Mouse (Mus musculus) frontal cortex, adult 2 months (tissue): Measurements from ENCODE around the gene Map2. TPM values are rescaled to one million over a fixed set of nuclear protein-coding genes. Genes with fewer than 3 reads are reported as not detected.

Source experiments
- DNase-seq, 2 experiments: peaks; one replicate each; pipeline ENCODE4 v3.0.0; 2022; ENCODE audit warnings: low spot score in 1 of 2; ENCODE audit errors: extremely low spot score in 1 of 2
- polyA plus RNA-seq: library from polyadenylated mRNA; depleted of rRNA; stranded (reverse); fragments of >200 nt; gene quantifications from 2 replicates; pipeline ENCODE4 v1.2.3, GENCODE M21; 2012

The Map2 gene
- polyA plus RNA-seq, 1 experiment = 532 TPM

DNA sequence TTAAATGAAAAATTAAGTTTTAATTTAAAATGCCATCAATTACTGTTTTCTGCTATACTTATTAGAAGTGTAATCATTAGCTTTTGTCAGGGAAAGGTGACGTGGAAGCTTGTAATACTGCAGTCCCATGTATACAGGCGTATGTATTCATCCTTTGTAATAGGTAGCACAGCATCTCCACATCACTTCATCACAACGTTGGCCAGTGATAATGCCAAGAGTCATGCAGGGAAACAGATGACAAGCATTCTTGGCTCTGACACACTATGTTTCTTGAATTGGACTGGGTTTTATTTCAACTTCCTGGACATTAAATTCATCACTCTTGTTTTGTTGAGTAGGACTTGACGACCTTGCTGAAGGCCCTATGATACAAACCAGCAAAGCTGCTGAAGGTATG, 113.9 kb downstream of the Map2 start:
- no peak for DNase-seq

DNA sequence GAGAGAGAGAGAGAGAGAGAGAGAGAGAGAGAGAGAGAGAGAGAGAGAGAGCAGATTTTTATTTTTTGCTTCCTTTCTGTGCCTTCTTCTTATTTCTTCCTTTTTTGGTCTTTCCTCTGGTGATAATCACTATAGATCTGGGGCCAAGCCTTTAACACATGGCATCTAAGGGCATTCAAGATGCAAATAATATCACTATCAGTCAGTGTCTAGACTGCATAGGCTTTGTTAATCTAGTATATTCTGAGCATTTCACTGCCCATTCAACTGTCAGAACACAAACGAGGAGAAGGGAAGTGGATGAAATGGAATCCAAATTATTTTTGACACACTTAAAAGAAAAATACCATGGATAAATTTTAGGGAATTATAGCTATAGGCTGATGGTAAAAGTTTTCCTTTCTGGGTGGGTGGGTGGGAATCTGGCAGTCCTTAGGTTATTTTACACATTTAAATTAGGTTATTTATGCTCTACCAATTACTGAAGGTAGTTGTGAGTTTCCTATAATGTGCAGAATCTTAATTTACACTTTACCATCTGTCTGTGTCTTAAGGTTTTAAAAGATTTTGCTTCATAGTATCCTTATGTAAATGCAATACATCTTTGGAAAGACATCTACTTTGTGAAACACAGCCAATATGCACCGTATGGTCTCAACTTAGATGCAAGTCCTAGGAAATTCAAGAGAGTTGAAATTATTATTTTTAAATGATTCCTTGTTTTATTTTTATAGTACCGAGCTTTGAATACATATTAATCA, 117.2 kb downstream of the Map2 start:
- DNase-seq = peak in 1 of 2 experiments; percentile 40

DNA sequence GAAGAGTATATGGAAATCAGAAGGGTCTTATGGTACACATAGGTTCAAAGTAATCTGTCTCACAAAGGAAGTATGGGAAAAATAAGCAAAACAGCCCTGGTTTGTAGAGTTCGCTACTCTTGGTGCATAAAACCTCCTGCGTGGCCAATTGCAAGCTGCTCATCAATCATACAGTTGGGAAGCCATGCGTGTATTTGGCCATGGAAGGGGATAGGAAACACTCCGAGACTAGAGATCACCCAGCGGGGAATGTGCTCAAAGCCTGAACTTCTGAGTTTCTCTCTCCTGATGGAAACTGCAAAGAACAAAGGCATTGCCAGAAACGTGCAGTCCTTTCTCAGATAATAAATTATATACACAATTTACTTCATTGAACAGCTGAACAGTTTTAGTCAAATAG, 124.3 kb downstream of the Map2 start:
- DNase-seq = no peak

DNA sequence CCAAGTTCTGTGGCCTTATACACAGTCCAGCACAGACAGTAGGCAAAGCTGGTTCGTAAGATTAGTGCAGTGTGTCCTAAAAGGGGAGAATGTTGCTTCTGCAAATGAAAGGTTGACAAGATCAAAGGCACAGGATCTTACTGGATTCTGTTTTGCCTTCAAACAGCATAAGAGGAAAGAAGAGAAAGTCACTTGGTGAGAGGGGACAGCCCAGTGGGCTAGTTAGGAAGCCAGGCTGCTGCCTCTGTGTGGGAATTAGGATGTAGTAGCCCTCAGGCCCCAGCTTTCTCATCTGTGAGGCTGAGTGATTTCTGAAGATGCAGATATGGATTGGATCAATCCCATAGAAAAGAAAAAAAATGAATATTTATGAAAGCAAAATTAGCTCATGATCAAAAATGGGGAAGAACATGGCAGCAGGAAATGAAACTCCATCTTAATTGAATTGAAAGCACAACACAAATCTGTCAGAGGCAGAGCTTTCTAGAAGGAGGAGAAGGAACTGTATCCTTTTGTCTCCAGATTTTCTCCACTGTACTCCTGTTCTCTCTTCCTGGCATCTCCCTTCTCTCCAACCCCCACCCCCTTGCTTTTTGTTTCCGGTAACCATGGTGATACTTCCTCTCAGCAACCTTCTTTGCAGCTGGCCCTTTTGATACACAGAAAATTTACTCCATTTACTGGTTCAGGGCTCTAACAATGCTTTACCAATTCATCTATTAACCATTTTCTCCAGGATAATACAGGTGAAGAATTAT, 145.5 kb downstream of the Map2 start:
- DNase-seq = peak in 1 of 2 experiments; percentile 47

DNA sequence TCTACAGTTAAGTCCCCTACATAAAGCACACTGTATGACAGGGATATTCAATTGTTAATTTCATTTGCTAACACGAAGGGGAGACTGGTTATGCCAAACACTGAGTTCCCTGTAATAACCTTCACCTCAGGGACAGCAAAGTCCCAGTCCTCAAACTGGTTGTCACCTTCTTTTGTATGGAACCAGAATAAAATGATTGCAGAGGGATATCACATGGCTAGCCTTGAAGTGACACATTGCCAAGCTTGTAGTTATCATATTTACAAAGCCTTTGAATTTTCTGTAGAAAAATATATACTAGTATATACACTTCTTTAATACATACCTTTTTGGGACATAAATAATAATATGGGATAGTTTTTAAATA, 146.0 kb downstream of the Map2 start:
- no peak for DNase-seq

DNA sequence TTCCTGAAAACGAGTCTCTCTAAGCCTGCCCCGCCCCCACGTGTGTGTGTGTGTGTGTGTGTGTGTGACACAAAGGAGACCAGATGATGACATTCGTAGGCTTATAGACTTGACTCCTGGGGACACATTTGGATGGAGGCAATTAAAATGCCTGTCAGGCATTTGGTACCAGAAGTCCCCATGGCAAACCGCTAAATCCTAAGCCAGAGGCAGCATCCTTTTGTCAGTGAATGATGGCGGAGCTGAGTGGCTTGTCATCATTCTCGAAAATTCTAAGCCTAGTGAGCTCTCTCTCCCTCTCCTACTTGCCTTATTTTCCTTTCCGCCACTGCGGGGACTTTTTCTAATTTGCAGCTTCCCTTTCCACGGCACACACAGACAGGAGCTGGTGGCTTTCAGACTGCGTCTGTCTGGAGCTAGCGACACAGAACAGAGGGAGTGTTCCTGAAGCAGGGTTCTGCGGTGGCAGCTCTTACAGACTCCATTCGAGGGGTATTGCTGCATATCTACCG, 146.6 kb downstream of the Map2 start:
- DNase-seq = peak; percentile 69 to 89

DNA sequence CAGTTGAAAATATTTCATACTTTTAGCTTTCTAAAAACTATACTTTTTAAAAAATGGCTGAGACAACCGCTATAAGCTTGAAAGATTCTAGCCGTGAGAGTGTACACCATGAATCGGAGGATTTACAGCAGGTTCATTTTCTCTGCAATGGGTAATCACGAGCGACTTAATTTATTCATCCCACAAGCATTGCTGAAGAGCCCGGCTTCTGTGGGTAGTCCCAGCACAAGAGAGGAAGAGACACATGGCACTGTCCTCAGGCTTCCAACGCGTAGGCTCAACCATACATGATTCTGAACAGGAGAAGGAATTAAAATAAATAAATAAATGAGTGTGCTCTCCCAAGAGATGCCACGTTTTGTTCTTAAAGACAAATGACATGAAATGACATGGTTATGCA, 148.4 kb downstream of the Map2 start:
- peak; percentile 70 to 75 for DNase-seq

DNA sequence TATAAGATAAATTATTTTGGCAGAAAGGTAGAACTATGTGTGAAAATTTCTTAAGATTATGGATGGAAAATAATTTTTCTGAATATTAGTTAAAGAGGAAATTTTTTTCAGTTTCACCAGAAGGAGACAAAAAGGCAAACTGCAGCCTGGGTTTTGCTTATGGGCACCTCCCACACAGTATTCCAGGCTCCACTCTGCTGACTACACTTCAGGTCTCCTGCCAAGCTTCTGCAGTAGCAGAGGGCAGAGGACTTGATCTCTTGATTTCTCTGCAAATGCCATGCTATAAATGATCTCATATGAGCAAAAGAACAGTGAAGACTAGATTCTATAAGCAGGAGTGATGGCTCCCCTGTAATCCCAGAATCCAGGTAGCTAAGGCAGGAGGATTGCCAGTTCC, 149.9 kb downstream of the Map2 start:
- DNase-seq = peak in 1 of 2 experiments; percentile 53

DNA sequence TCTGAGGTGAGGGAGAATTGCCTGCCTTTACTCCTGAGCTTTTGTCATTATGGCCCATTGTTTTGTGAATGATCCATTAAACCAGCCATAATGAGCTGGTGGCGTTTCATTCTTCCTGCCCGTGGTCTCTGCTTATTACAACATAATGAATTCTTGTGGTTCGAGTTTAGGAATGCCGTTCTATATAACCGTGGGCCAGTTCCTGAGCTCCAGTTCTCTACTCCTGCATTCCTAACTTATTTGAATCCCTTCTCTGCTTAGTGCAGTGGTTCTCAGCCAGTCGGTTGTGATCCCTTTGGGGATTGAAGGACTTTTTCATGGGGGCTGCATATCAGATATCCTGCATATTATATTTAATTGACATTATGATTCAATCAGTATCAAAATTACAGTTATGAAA, 153.9 kb downstream of the Map2 start:
- no peak for DNase-seq

DNA sequence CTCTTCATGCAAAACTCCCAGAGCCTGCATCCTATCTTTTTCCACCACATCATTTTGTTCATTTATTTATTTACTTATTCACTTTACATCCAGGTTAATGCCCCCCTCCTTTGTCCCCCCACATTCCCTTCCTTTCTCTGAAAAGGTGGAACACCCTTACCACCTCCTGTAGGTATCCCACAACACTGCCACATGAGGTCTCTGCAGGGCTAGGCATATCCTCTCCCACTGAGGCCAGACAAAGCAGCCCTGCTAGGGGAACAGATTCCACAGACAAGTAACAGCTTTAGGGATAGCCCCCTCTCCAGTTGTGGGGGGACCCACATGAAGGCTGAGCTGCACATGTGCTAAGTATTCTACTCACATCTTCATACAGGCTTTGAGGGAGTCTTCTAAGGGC, 154.5 kb downstream of the Map2 start:
- no peak for DNase-seq

DNA sequence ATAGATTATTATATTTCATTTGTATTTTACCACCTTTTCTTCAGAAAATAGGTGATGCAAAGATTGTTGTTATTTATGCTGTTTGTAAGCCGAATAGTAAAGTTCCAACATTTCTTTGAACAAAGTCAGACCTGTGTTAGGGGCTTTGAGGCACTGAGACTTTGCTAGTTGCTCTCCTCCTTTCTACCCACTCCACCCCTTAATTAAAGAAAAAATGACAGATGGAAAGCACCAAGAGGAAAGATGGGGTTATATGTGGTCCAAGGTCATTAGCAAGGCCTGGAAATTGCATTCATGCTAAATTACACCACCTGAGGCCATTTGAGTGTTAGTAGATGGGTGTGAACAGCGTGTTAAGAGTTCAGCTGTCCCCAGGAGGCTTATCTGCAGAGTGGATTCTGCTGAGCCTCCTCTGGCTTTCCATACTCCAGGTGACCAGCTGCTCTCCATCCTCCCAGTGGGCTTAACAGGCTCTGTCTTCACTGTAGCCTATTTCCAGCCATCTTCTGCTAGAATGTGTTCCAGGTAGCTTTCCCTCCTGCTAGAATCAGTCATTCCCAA, 160.7 kb downstream of the Map2 start:
- no peak for DNase-seq

DNA sequence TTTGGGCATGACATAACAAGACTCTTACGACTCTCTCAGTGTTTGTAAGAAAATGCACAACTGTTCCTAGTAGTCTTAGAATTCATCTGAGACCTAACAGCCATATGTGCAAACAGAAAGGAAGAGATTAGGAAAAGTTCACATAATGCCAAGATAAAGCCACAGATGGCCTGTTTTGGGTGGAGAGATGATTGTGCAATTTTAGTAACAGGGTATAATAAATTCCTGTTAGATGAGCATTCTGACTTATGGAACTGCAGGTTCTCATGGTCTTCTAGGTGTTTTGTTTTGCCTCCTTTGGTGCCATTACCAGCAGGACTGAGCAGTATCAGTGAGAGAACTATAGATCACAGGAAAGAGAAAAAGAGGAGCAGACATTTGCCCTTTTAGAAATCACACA, 164.1 kb downstream of the Map2 start:
- DNase-seq = no peak

DNA sequence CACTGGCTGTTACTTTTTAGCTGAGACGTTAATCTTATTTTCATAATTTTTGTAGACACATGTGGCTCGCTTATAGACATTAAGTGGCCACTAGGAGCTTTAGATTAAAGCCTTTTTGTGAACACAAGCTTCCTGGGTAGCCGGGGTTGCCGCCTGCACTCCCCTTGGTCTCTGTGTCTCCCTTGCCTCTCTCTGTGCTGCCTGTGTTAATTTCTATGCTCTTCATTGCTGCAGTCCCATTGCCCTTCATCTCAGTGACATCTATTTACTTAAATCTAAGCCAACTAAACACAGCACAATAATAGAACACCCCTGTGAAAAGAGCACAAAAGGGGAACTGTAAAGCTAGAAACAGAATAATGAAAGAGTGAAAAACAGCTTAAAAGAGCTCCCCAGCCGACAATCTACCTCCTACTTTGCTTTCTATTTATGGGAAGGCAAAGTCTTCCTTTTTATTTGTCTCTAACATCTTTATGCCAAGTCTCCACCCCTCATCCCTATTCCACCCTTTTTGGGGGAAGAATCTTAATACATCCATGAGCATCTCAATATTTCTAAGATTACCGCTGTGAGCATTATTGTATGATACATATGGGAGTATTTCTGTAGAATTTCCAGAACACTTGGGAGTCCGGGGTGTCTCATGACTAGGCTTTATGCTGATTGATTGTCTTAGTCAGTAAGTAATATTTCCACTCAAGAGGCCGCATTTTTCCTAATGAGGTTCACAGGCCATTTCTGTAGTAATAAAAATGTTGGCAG, 173.5 kb downstream of the Map2 start:
- no peak for DNase-seq

DNA sequence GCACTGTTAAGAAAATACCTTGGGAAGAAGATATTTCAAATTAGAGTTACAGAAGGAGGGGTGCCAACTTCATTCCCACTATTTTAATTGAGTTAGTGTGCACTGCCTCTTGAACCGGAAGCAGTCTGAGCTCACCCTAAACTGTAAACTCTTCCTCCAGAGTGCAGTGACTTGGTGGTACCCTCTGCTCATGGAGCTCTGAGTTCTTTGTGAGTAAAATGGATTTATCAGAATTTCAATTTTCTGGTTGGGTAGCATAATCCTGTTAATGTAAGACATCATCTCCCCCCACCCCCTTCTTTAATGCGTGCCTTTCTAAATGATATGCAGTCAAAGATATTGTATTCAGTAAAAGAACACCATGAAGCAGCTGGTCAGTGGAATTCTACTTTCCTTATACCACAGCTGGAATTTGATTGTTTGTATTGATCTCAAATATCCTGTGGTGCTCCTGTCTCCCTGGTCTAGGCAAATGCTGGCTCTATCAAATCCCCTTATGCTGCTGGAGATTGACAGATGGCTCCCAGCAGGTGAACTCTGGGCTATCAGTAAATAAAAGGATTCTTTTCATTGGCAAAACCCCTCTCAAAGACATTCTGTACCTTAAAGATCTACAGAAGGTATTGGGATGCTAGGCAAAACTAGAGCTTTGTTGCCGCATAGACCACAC, 174.2 kb downstream of the Map2 start:
- DNase-seq = no peak

DNA sequence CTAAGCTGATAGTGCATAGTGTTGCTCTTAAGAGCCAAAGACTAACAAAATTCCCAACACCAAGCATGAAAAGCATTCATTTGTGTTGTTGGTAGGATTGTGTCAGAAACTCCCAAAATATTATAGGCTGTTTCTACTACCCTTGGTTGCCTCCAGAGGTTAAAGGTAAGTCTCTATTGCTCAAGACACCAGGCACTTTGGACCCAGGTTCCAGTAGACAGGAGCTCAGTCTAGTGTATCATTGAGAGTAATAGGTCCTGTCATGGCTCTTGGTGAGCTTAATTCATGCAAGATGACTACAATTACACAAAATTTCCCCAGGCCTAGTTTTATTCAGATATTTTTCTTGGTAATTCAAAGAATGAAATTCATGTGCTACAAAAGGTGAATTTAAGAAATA, 176.3 kb downstream of the Map2 start:
- no peak for DNase-seq

DNA sequence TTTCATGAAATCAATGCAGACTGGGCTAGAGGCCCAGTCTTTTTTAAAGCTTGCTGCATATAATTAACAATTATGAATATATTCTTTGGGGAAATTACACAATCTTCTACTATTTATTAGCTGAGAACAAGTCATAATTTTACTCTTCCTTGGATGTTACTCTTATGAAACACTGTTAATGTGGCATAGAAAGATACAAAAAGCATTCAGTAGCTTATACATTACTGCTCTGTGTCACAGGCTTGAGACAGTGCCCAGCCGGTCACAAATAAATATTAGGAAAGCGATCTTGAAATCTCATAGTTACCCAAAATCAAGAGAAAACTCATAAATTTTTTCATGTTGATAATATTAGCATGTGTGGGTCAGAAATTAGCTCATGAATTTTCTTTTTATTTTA, 186.7 kb downstream of the Map2 start:
- DNase-seq = no peak

DNA sequence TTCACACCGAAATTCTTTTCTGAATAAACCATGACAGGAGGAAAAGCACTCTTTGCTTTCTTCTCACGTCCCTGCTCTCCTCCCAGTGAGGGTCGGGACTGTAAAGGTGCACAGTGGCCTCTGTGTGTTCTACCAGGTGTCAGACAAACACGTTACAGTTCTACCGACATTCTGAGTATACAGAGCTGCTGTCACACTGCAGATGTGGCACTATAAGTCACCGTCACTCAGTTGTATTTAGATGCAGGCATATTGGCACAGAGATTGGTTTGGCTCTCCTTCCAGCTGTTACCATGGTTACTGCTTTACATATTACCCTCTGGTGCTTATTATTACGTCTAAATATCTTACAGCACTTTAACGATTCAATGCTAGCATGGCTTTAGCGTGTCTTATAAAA, 188.2 kb downstream of the Map2 start:
- DNase-seq = no peak

DNA sequence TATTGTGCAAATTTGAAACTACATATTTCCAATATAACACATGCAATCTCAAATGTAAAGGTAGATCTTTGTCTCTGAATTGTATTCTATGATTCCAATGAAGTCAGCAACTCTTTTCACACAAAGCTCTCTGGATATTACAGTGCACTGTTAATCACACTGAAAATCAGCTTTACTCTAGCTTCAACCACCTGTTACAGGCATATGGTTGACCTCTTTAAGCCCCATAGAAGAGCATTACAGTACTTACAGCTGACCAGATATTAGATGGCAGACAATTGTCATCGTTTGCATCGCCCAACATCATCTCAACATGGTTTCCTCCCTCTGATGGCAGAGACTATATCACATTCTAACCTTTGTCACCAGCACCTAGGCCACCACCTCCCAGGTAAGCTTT, 189.3 kb downstream of the Map2 start:
- DNase-seq = no peak

DNA sequence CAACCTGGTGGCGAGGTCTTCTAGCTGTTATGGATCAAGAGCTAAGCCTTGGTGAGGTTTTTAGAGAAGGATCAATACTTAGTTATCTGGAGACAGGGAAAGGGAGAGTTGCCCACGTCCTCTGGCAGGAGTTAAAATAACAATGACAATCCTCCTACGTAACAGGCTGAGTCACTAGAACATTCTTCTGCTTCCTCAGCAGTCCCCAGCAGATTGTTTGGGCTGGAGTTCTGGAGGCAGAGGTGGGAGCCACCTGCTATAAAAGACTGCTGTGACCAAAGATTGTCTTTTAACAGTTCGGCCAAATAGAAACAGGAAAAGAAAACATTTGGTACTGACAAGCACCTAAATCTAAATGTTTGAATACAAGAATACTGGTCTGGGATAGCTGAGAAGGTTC, 190.5 kb downstream of the Map2 start:
- peak; percentile 53 to 77 for DNase-seq

DNA sequence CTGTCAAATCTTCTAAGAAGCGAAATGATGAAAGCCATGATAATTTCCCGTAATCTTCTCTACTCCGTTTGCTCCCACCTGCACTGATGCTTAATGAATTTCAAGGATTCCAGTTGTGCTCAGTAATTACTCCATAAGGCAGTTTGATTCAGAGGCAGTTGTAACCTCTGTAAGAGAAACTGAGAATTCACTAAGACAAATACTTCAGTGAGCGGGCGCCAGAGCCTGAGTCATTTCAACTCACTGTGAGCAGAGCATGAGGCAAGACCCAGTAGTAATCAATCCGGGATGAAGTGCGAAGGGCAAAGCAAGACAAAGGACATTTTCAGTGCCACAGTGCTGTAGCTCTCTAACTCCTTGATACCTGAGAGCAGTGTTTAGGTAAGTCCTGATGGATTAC, 194.4 kb downstream of the Map2 start:
- DNase-seq = no peak
